Mouse (Mus musculus) stomach, embryonic 14.5 days (tissue): Measurements from ENCODE around the gene Tma16. TPM values are rescaled to one million over a fixed set of nuclear protein-coding genes. Genes with fewer than 3 reads are reported as not detected.

ENCODE experiments used
- ATAC-seq: fragments of 200-750 bp; cut with Nextera tagmentation; 2 replicates; pipeline ENCODE4 v1.8.0; 2017; ENCODE audit warnings: low read depth, moderate TSS enrichment; ENCODE audit not compliant: insufficient number of reproducible peaks, insufficient read depth, low FRiP score
- H3K27ac ChIP-seq: fragments of 300-500 bp; sonication (generic); 2 replicates; pipeline ENCODE4 v1.5.1; 2014; ENCODE audit warnings: mild to moderate bottlenecking, low read length, moderate library complexity, mixed read lengths
- H3K27me3 ChIP-seq: fragments of 300-500 bp; sonication (generic); 2 replicates; pipeline ENCODE4 v1.6.1; 2014; ENCODE audit warnings: low read length, control low read depth, mixed read lengths; ENCODE audit not compliant: control insufficient read depth, insufficient read depth
- H3K36me3 ChIP-seq: fragments of 300-500 bp; sonication (generic); 2 replicates; pipeline ENCODE4 v1.6.1; 2014; ENCODE audit warnings: mild to moderate bottlenecking, control low read depth, low read length, moderate library complexity, mixed read lengths; ENCODE audit not compliant: control insufficient read depth, insufficient read depth
- H3K4me1 ChIP-seq: fragments of 300-500 bp; sonication (generic); 2 replicates; pipeline ENCODE4 v1.6.1; 2014; ENCODE audit warnings: low read length, control low read depth, mixed read lengths; ENCODE audit not compliant: control insufficient read depth, insufficient read depth
- H3K4me2 ChIP-seq: fragments of 300-500 bp; sonication (generic); replicated peaks from 2 replicates; pipeline ENCODE4 v1.6.1; 2014; ENCODE audit warnings: low read depth, low read length, control low read depth
- H3K4me3 ChIP-seq: fragments of 300-500 bp; sonication (generic); 2 replicates; pipeline ENCODE4 v1.5.1; 2014; ENCODE audit warnings: low read depth, low read length, control low read depth
- H3K9ac ChIP-seq: fragments of 300-500 bp; sonication (generic); replicated peaks from 2 replicates; pipeline ENCODE4 v1.6.1; 2014; ENCODE audit warnings: low read depth, mild to moderate bottlenecking, control low read depth, low read length, moderate library complexity, mixed read lengths
- H3K9me3 ChIP-seq: fragments of 300-500 bp; sonication (generic); 2 replicates; pipeline ENCODE4 v1.6.1; 2016; ENCODE audit warnings: low read depth, low read length, control low read depth; ENCODE audit not compliant: control insufficient read depth
- WGBS: fragments of 180-500 bp; shearing (Covaris S2); extraction: QIAGEN DNeasy Blood & Tissue Kit; methylation state at CpG from one replicate; pipeline ENCODE4 v1.1.7; 2014; 5-methylcytosine and 5-hydroxymethylcytosine counted together
- polyA plus RNA-seq: library from polyadenylated mRNA; unstranded; fragments of >200 nt; fragmentation: Nextera tagmentation; extraction: Ambion mirVana; gene quantifications from 2 replicates; pipeline ENCODE4 v1.2.1, GENCODE M21; 2014

Gene Tma16
- 15.1 and 15.2 TPM in 2 replicates for polyA plus RNA-seq

- no peaks in the 10 kb centered on the region for H3K4me1 ChIP-seq
- 0% methylated on average over 45 of the region's 45 CpGs for WGBS
- H3K27me3 ChIP-seq: no peaks in the 10 kb centered on the region
- H3K9me3 ChIP-seq: no peaks in the 10 kb centered on the region
- peak; percentile 93 for ATAC-seq
- H3K36me3 ChIP-seq: peaks cover 8% of the 10 kb centered on the region; the same call in 1 of the 2 replicates
- H3K4me3 ChIP-seq: peak within 1 kb of the TSS; percentile 60
- H3K9ac ChIP-seq: peak within 1 kb of the TSS; percentile 56
- peak within 1 kb of the TSS; percentile 59 for H3K4me2 ChIP-seq
- H3K27ac ChIP-seq: no peak within 1 kb of the TSS
Observed at GRCm38 (mm10) chr8:66486084-66486763, at the start of gene Tma16. Gene Tma16, minus strand, starts transcription at chr8:66486530.

- H3K4me1 ChIP-seq: no peaks in the 10 kb centered on the region
- H3K9ac ChIP-seq: no peak overlapping the region
- no peak for ATAC-seq
- no peak overlapping the region for H3K4me2 ChIP-seq
- H3K36me3 ChIP-seq: no peaks in the 10 kb centered on the region
- H3K9me3 ChIP-seq: no peaks in the 10 kb centered on the region
- H3K4me3 ChIP-seq: no peak overlapping the region
- no peak overlapping the region for H3K27ac ChIP-seq
- H3K27me3 ChIP-seq: no peaks in the 10 kb centered on the region
Observed at GRCm38 (mm10) chr8:66520576-66520975, 34.2 kb upstream of the Tma16 start.

- no peaks in the 10 kb centered on the region for H3K27me3 ChIP-seq
- no peak overlapping the region for H3K27ac ChIP-seq
- no peak for ATAC-seq
- H3K4me1 ChIP-seq: no peaks in the 10 kb centered on the region
- H3K9me3 ChIP-seq: no peaks in the 10 kb centered on the region
- no peak overlapping the region for H3K4me3 ChIP-seq
- no peak overlapping the region for H3K4me2 ChIP-seq
- no peaks in the 10 kb centered on the region for H3K36me3 ChIP-seq
- WGBS: 76% methylated on average over 2 of the region's 2 CpGs
- H3K9ac ChIP-seq: no peak overlapping the region
Observed at GRCm38 (mm10) chr8:66519149-66519548, 32.8 kb upstream of the Tma16 start.

- ATAC-seq: no peak
- no peak within 1 kb of the TSS for H3K9ac ChIP-seq
- H3K9me3 ChIP-seq: no peaks in the 10 kb centered on the region
- H3K27ac ChIP-seq: no peak within 1 kb of the TSS
- no peak within 1 kb of the TSS for H3K4me3 ChIP-seq
- H3K4me2 ChIP-seq: no peak within 1 kb of the TSS
- no peaks in the 10 kb centered on the region for H3K27me3 ChIP-seq
- no peaks in the 10 kb centered on the region for H3K36me3 ChIP-seq
- no peaks in the 10 kb centered on the region for H3K4me1 ChIP-seq
- WGBS: 95% methylated on average over 22 of the region's 22 CpGs
Observed at GRCm38 (mm10) chr8:66511537-66511936, 25.2 kb upstream of the Tma16 start, which contains the start of gene Tktl2. Gene Tktl2, plus strand, starts transcription at chr8:66511756.

GRCm38 (mm10) chr8:66503381-66503780, 17.1 kb upstream of the Tma16 start:
- no peaks in the 10 kb centered on the region for H3K4me1 ChIP-seq
- H3K9me3 ChIP-seq: no peaks in the 10 kb centered on the region
- ATAC-seq: no peak
- H3K27me3 ChIP-seq: no peaks in the 10 kb centered on the region
- H3K27ac ChIP-seq: no peak overlapping the region
- no peak overlapping the region for H3K4me3 ChIP-seq
- no peaks in the 10 kb centered on the region for H3K36me3 ChIP-seq
- WGBS: 71% methylated on average over 2 of the region's 2 CpGs
- H3K9ac ChIP-seq: no peak overlapping the region
- no peak overlapping the region for H3K4me2 ChIP-seq

- no peak overlapping the region for H3K4me2 ChIP-seq
- no peaks in the 10 kb centered on the region for H3K36me3 ChIP-seq
- no peaks in the 10 kb centered on the region for H3K4me1 ChIP-seq
- ATAC-seq: no peak
- no peaks in the 10 kb centered on the region for H3K9me3 ChIP-seq
- H3K9ac ChIP-seq: no peak overlapping the region
- H3K27ac ChIP-seq: no peak overlapping the region
- no peak overlapping the region for H3K4me3 ChIP-seq
- WGBS: 29% methylated on average over 4 of the region's 4 CpGs
- H3K27me3 ChIP-seq: no peaks in the 10 kb centered on the region
Observed at GRCm38 (mm10) chr8:66496998-66497577, 10.8 kb upstream of the Tma16 start.

- H3K4me1 ChIP-seq: no peaks in the 10 kb centered on the region
Observed at GRCm38 (mm10) chr8:66495726-66496125, 9.4 kb upstream of the Tma16 start.

GRCm38 (mm10) chr8:66494496-66494895, 8.2 kb upstream of the Tma16 start:
- H3K36me3 ChIP-seq: no peaks in the 10 kb centered on the region
- H3K4me1 ChIP-seq: no peaks in the 10 kb centered on the region
- no peak overlapping the region for H3K9ac ChIP-seq
- no peak overlapping the region for H3K27ac ChIP-seq
- H3K9me3 ChIP-seq: no peaks in the 10 kb centered on the region
- no peak overlapping the region for H3K4me3 ChIP-seq
- WGBS: 81% methylated on average over 2 of the region's 2 CpGs
- H3K4me2 ChIP-seq: no peak overlapping the region
- no peak for ATAC-seq
- H3K27me3 ChIP-seq: no peaks in the 10 kb centered on the region

More at GRCm38 (mm10) chr8:66495726-66496125, 9.4 kb upstream of the Tma16 start:
- Histone ChIP-seq H3K4me3 (no peak overlapping the region), H3K4me2 (no peak overlapping the region), H3K9me3 (no peaks in the 10 kb centered on the region), H3K27ac (no peak overlapping the region), H3K9ac (no peak overlapping the region), H3K36me3 (no peaks in the 10 kb centered on the region), H3K27me3 (no peaks in the 10 kb centered on the region)
- ATAC-seq: no peak
- 6% methylated on average over 8 of the region's 8 CpGs for WGBS
